Mouse (Mus musculus) kidney, embryonic 14.5 days (tissue): ENCODE measurements around the gene Cldn9. TPM values are rescaled to one million over a fixed set of nuclear protein-coding genes. Genes with fewer than 3 reads are reported as not detected.

Experiments used
- ATAC-seq: fragments of 200-750 bp; cut with Nextera tagmentation; 2 replicates; pipeline ENCODE4 v1.8.0; 2017; ENCODE audit warnings: moderate number of reproducible peaks, mild to moderate bottlenecking, moderate TSS enrichment, moderate library complexity; ENCODE audit not compliant: low FRiP score, low TSS enrichment
- H3K27ac ChIP-seq: fragments of 300-500 bp; sonication (generic); 2 replicates; pipeline ENCODE4 v1.5.1; 2014; ENCODE audit warnings: low read depth, mild to moderate bottlenecking, low read length, moderate library complexity, mixed read lengths
- H3K27me3 ChIP-seq: fragments of 300-500 bp; sonication (generic); 2 replicates; pipeline ENCODE4 v1.6.1; 2014; ENCODE audit warnings: mild to moderate bottlenecking, low read length; ENCODE audit not compliant: control insufficient read depth, insufficient read depth
- H3K36me3 ChIP-seq: fragments of 300-500 bp; sonication (generic); 2 replicates; pipeline ENCODE4 v1.6.1; 2014; ENCODE audit warnings: low read length, mixed read lengths; ENCODE audit not compliant: control insufficient read depth, insufficient read depth
- H3K4me1 ChIP-seq: fragments of 300-500 bp; sonication (generic); 2 replicates; pipeline ENCODE4 v1.6.1; 2014; ENCODE audit warnings: low read length, mixed read lengths; ENCODE audit not compliant: control insufficient read depth, insufficient read depth
- H3K4me2 ChIP-seq: fragments of 300-500 bp; sonication (generic); replicated peaks from 2 replicates; pipeline ENCODE4 v1.6.1; 2014; ENCODE audit warnings: low read depth, mild to moderate bottlenecking, low read length
- H3K4me3 ChIP-seq: fragments of 300-500 bp; sonication (generic); 2 replicates; pipeline ENCODE4 v1.5.1; 2014; ENCODE audit warnings: mild to moderate bottlenecking, low read length
- H3K9ac ChIP-seq: fragments of 300-500 bp; sonication (generic); 2 replicates; pipeline ENCODE4 v1.6.1; 2014; ENCODE audit warnings: low read depth, mild to moderate bottlenecking, low read length, moderate library complexity
- H3K9me3 ChIP-seq: fragments of 300-500 bp; sonication (generic); 2 replicates; pipeline ENCODE4 v1.6.1; 2016; ENCODE audit warnings: low read length; ENCODE audit not compliant: control insufficient read depth
- WGBS: fragments of 180-500 bp; shearing (Covaris S2); extraction: QIAGEN DNeasy Blood & Tissue Kit; methylation state at CpG from one replicate; pipeline ENCODE4 v1.1.7; 2014; 5-methylcytosine and 5-hydroxymethylcytosine counted together
- polyA plus RNA-seq: library from polyadenylated mRNA; unstranded; fragments of >200 nt; fragmentation: Nextera tagmentation; extraction: Ambion mirVana; gene quantifications from 2 replicates; pipeline ENCODE4 v1.2.1, GENCODE M21; 2014

The Cldn9 gene
- 63.7 and 65.5 TPM in 2 replicates for polyA plus RNA-seq

GRCm38 (mm10) chr17:23683856-23684672 is at the start of gene Cldn9:
TSS of gene Cldn9 (minus strand) at chr17:23684026.
- Histone ChIP-seq H3K27ac (peak within 1 kb of the TSS; percentile 78), H3K9me3 (no peaks in the 10 kb centered on the region), H3K4me1 (peaks cover 24% of the 10 kb centered on the region; the same call in 1 of the 2 replicates), H3K27me3 (peaks cover 25% of the 10 kb centered on the region), H3K36me3 (no peaks in the 10 kb centered on the region), H3K4me2 (peak within 1 kb of the TSS; percentile 56), H3K9ac (peak within 1 kb of the TSS; percentile 64), H3K4me3 (peak within 1 kb of the TSS; percentile 31)
- 7% methylated on average over 15 of the region's 15 CpGs for WGBS
- ATAC-seq: peak; percentile 94

- Histone ChIP-seq H3K27ac (no peak overlapping the region), H3K9me3 (no peaks in the 10 kb centered on the region), H3K4me1 (0 out of 2 replicates have a peak, but pooled peaks cover 4% of the 10 kb centered on the region), H3K4me2 (no peak overlapping the region), H3K9ac (no peak overlapping the region), H3K27me3 (no peaks in the 10 kb centered on the region), H3K4me3 (no peak overlapping the region), H3K36me3 (peaks cover 6% of the 10 kb centered on the region; the same call in 1 of the 2 replicates)
- ATAC-seq: no peak
- WGBS: 33% methylated on average over 1 of the region's 1 CpGs
Observed at GRCm38 (mm10) chr17:23730441-23730840, 46.6 kb upstream of the Cldn9 start.

GRCm38 (mm10) chr17:23726758-23727142 is 42.9 kb upstream of the Cldn9 start:
- peak overlapping the region; percentile 63 for H3K4me2 ChIP-seq
- H3K27me3 ChIP-seq: no peaks in the 10 kb centered on the region
- no peaks in the 10 kb centered on the region for H3K36me3 ChIP-seq
- WGBS: under 1% methylated on average over 20 of the region's 20 CpGs
- H3K9me3 ChIP-seq: no peaks in the 10 kb centered on the region
- H3K4me1 ChIP-seq: 0 out of 2 replicates have a peak, but pooled peaks cover 5% of the 10 kb centered on the region
- H3K9ac ChIP-seq: peak overlapping the region; percentile 82
- peak overlapping the region; percentile 91 for H3K27ac ChIP-seq
- H3K4me3 ChIP-seq: peak overlapping the region; percentile 90
- peak; percentile 93 for ATAC-seq

DNA sequence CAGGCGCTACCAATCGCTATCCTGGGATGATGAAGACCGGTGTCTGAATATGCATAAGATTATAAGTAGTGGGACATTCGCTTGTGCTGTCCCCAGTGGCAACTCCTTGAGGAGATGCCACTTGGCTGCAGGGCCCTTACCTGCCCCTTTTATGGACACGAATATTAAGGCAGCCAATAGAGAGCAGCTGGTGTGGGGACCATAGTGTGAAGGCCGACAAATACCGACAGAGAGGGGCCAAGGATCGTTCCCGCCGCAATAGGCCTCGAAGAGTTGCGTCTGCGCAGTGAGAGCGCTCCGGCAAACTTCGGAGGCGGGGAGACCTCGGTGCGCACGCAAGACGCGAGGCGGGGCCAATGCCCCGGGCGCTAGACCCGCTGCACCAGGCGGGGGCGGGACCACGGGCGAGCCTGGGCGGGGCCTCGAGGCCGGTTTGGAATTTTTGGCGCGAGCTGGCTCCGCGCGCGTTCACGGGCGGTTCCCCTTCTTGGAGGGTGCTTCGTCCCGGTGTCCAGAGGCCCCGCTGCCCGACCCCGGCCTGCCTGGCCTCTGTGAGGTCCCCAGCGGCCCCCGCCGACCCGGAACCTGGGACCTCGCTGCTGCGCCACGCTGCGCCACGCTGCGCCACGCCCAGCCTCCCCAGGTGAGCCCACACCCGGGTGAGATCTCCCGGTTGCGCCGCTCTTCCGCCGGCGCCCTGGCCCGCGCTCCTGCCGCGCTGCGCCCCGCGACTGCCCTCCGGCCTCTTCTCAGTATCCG is 42.4 kb upstream of the Cldn9 start, which contains the start of gene Pkmyt1:
Gene Pkmyt1 (plus strand): TSS at position 338 of the 759 bp plus-strand sequence.
- peak within 1 kb of the TSS; percentile 63 for H3K4me2 ChIP-seq
- peak within 1 kb of the TSS; percentile 91 for H3K27ac ChIP-seq
- H3K9me3 ChIP-seq: no peaks in the 10 kb centered on the region
- H3K4me1 ChIP-seq: 0 out of 2 replicates have a peak, but pooled peaks cover 5% of the 10 kb centered on the region
- peak within 1 kb of the TSS; percentile 90 for H3K4me3 ChIP-seq
- ATAC-seq: peak; percentile 92
- H3K36me3 ChIP-seq: no peaks in the 10 kb centered on the region
- H3K9ac ChIP-seq: peak within 1 kb of the TSS; percentile 82
- H3K27me3 ChIP-seq: no peaks in the 10 kb centered on the region
- under 1% methylated on average over 68 of the region's 73 CpGs for WGBS

DNA sequence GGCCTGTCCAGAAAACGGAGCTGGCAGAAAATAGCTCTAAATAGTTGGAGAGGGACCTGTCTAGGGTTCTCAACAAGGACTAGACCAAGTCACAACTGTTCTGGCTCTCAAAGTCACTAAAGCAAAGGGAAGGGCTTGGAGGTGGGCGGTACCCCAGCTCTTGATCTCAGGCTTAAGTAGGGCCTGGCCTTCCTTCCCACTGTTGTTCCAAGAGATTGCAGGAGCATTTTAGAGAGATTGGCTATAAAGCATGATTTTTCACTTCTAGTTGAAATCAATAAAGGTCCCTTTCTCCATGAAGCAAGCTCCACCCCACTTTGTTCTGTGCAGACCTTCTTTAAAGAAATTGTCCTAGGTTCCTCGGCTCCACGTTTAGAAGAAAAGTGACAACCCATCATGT is 41.7 kb upstream of the Cldn9 start:
- Histone ChIP-seq H3K4me2 (peak overlapping the region; percentile 63), H3K4me3 (peak overlapping the region; percentile 90), H3K4me1 (0 out of 2 replicates have a peak, but pooled peaks cover 5% of the 10 kb centered on the region), H3K9ac (peak overlapping the region; percentile 64; the same call in 1 of the 2 replicates), H3K9me3 (no peaks in the 10 kb centered on the region), H3K27ac (peak overlapping the region; percentile 53; the same call in 1 of the 2 replicates), H3K36me3 (no peaks in the 10 kb centered on the region), H3K27me3 (no peaks in the 10 kb centered on the region)
- WGBS: 59% methylated on average over 4 of the region's 4 CpGs
- ATAC-seq: no peak

GRCm38 (mm10) chr17:23722376-23723125 is 38.7 kb upstream of the Cldn9 start, which contains the start of gene 1520401A03Rik:
TSS of gene 1520401A03Rik (minus strand) at chr17:23722783.
- Histone ChIP-seq H3K9ac (no peak within 1 kb of the TSS), H3K4me2 (no peak within 1 kb of the TSS), H3K4me3 (no peak within 1 kb of the TSS), H3K27ac (no peak within 1 kb of the TSS), H3K27me3 (no peaks in the 10 kb centered on the region), H3K4me1 (0 out of 2 replicates have a peak, but pooled peaks cover 5% of the 10 kb centered on the region), H3K9me3 (no peaks in the 10 kb centered on the region), H3K36me3 (no peaks in the 10 kb centered on the region)
- 79% methylated on average over 7 of the region's 7 CpGs for WGBS
- no peak for ATAC-seq

GRCm38 (mm10) chr17:23721886-23722285 is 38.1 kb upstream of the Cldn9 start:
- 0 out of 2 replicates have a peak, but pooled peaks cover 5% of the 10 kb centered on the region for H3K4me1 ChIP-seq
- H3K9ac ChIP-seq: no peak overlapping the region
- H3K36me3 ChIP-seq: no peaks in the 10 kb centered on the region
- no peak for ATAC-seq
- 83% methylated on average over 2 of the region's 2 CpGs for WGBS
- no peaks in the 10 kb centered on the region for H3K27me3 ChIP-seq
- H3K4me2 ChIP-seq: no peak overlapping the region
- no peak overlapping the region for H3K27ac ChIP-seq
- H3K4me3 ChIP-seq: no peak overlapping the region
- no peaks in the 10 kb centered on the region for H3K9me3 ChIP-seq

- Histone ChIP-seq H3K9me3 (no peaks in the 10 kb centered on the region), H3K36me3 (no peaks in the 10 kb centered on the region), H3K4me2 (no peak overlapping the region), H3K27me3 (no peaks in the 10 kb centered on the region), H3K4me3 (no peak overlapping the region), H3K9ac (no peak overlapping the region), H3K27ac (no peak overlapping the region), H3K4me1 (no peaks in the 10 kb centered on the region)
- 50% methylated on average over 1 of the region's 1 CpGs for WGBS
- no peak for ATAC-seq
Observed at GRCm38 (mm10) chr17:23719455-23719854, 35.6 kb upstream of the Cldn9 start.
